Mouse (Mus musculus): ENCODE results near the gene Hist1h2ao. TPM values are rescaled to one million over a fixed set of nuclear protein-coding genes. Genes with fewer than 3 reads are reported as not detected.

Hist1h2ao gene
- polyA plus RNA-seq, 1 experiment from 2014 or later, result not detected

GRCm38 (mm10) chr13:21852215-21852945 is 42.1 kb downstream of the Hist1h2ao start:
- Histone ChIP-seq H3K27me3 (replicated peaks) (no peaks in the 10 kb centered on the region), H3K9ac (no peak overlapping the region), H3K27ac (replicated peaks) (peak overlapping the region; percentile 88), H3K36me3 (no peaks in the 10 kb centered on the region), H3K4me3 (no peak overlapping the region), H3K4me2 (peak overlapping the region; percentile 24; the same call in 1 of the 2 replicates), H3K4me1 (peaks cover 24% of the 10 kb centered on the region), H3K9me3 (no peaks in the 10 kb centered on the region)
- 0 out of 2 replicates have a peak, but pooled peaks have one; percentile 32 for ATAC-seq (ENCODE audit: extremely low read depth, insufficient number of reproducible peaks, low FRiP score, low TSS enrichment)
- WGBS, result 33% methylated on average over 3 of the region's 3 CpGs

GRCm38 (mm10) chr13:21855146-21855545 is 44.9 kb downstream of the Hist1h2ao start:
- Histone ChIP-seq H3K4me3 (peak overlapping the region; percentile 57), H3K4me2 (peak overlapping the region; percentile 69), H3K27me3 (replicated peaks) (no peaks in the 10 kb centered on the region), H3K4me1 (peaks cover 24% of the 10 kb centered on the region), H3K27ac (replicated peaks) (no peak overlapping the region), H3K9ac (peak overlapping the region; percentile 75), H3K9me3 (no peaks in the 10 kb centered on the region), H3K36me3 (no peaks in the 10 kb centered on the region)
- 3% methylated on average over 11 of the region's 11 CpGs for WGBS
- ATAC-seq (ENCODE audit: extremely low read depth, insufficient number of reproducible peaks, low FRiP score, low TSS enrichment), result no peak

GRCm38 (mm10) chr13:21855698-21856162 is 45.5 kb downstream of the Hist1h2ao start:
- ATAC-seq (ENCODE audit: extremely low read depth, insufficient number of reproducible peaks, low FRiP score, low TSS enrichment), result no peak
- Histone ChIP-seq H3K36me3 (no peaks in the 10 kb centered on the region), H3K27me3 (replicated peaks) (no peaks in the 10 kb centered on the region), H3K9ac (peak overlapping the region; percentile 75), H3K4me1 (peaks cover 21% of the 10 kb centered on the region), H3K4me2 (peak overlapping the region; percentile 69), H3K4me3 (peak overlapping the region; percentile 57), H3K9me3 (no peaks in the 10 kb centered on the region), H3K27ac (replicated peaks) (no peak overlapping the region)
- WGBS, result 1% methylated on average over 15 of the region's 15 CpGs

Small RNA genes within 50 kb of the gene (microRNA-seq; reads per million reads assigned to microRNA genes)
- gene Gm19658, result not detected
- not detected for gene Gm44346
- not detected for gene Gm44466

Other genes with a start within 250 kb of the Hist1h2ao start
- gene Olfr1364, start 228.7 kb upstream of the Hist1h2ao start, polyA plus RNA-seq (2015; fragmentation: Nextera tagmentation; extraction: Ambion mirVana), result not detected in 2 replicates
- not detected in 2 replicates for gene Olfr1362, start 196.4 kb upstream of the Hist1h2ao start, polyA plus RNA-seq (2015; fragmentation: Nextera tagmentation; extraction: Ambion mirVana)
- gene Olfr11, start 167.9 kb upstream of the Hist1h2ao start, polyA plus RNA-seq (2015; fragmentation: Nextera tagmentation; extraction: Ambion mirVana), result not detected in 2 replicates
- not detected in 2 replicates for gene Olfr1361, start 147.1 kb upstream of the Hist1h2ao start, polyA plus RNA-seq (2015; fragmentation: Nextera tagmentation; extraction: Ambion mirVana)
- gene Olfr1360, start 133.1 kb upstream of the Hist1h2ao start, polyA plus RNA-seq (2015; fragmentation: Nextera tagmentation; extraction: Ambion mirVana), result not detected in 2 replicates
- not detected in 2 replicates for gene Olfr1359, start 112.4 kb upstream of the Hist1h2ao start, polyA plus RNA-seq (2015; fragmentation: Nextera tagmentation; extraction: Ambion mirVana)
- 1.9 TPM in 1 of 2 replicates, not detected in the other for gene Hist1h2bl, start 94.3 kb upstream of the Hist1h2ao start, polyA plus RNA-seq (2015; fragmentation: Nextera tagmentation; extraction: Ambion mirVana)
- gene Hist1h2ai, start 94.0 kb upstream of the Hist1h2ao start, polyA plus RNA-seq (2015; fragmentation: Nextera tagmentation; extraction: Ambion mirVana), result 9.8 and 10.5 TPM in 2 replicates
- gene Hist1h3h, start 92.8 kb upstream of the Hist1h2ao start, polyA plus RNA-seq (2015; fragmentation: Nextera tagmentation; extraction: Ambion mirVana), result 0.62 and 2.3 TPM in 2 replicates
- gene Hist1h2bm, start 88.4 kb upstream of the Hist1h2ao start, polyA plus RNA-seq (2015; fragmentation: Nextera tagmentation; extraction: Ambion mirVana), result 1.5 TPM in 2 replicates
- 0.45 and 0.96 TPM in 2 replicates for gene Hist1h4j, start 75.4 kb upstream of the Hist1h2ao start, polyA plus RNA-seq (2015; fragmentation: Nextera tagmentation; extraction: Ambion mirVana)
- gene Hist1h4k, start 60.0 kb upstream of the Hist1h2ao start, polyA plus RNA-seq (2015; fragmentation: Nextera tagmentation; extraction: Ambion mirVana), result 1.3 TPM in 1 of 2 replicates, not detected in the other
- gene Hist1h2ak, start 56.6 kb upstream of the Hist1h2ao start, polyA plus RNA-seq (2015; fragmentation: Nextera tagmentation; extraction: Ambion mirVana), result 9.5 and 15.8 TPM in 2 replicates
- gene Hist1h2bn, start 56.3 kb upstream of the Hist1h2ao start, polyA plus RNA-seq (2015; fragmentation: Nextera tagmentation; extraction: Ambion mirVana), result 1.4 and 3.5 TPM in 2 replicates
- 13.1 and 13.2 TPM in 2 replicates for gene Hist1h1b, start 29.8 kb upstream of the Hist1h2ao start, polyA plus RNA-seq (2015; fragmentation: Nextera tagmentation; extraction: Ambion mirVana)
- 63.6 and 66.6 TPM in 2 replicates for gene Hist1h3i, start 27.1 kb upstream of the Hist1h2ao start, polyA plus RNA-seq (2015; fragmentation: Nextera tagmentation; extraction: Ambion mirVana)
- 1.2 and 6.6 TPM in 2 replicates for gene Hist1h2an, start 23.2 kb upstream of the Hist1h2ao start, polyA plus RNA-seq (2015; fragmentation: Nextera tagmentation; extraction: Ambion mirVana)
- 0.37 and 0.49 TPM in 2 replicates for gene Hist1h2bp, start 23.0 kb upstream of the Hist1h2ao start, polyA plus RNA-seq (2015; fragmentation: Nextera tagmentation; extraction: Ambion mirVana)
- 8.4 and 10.2 TPM in 2 replicates for gene Hist1h2bq, start 268 bp upstream of the Hist1h2ao start, polyA plus RNA-seq (2015; fragmentation: Nextera tagmentation; extraction: Ambion mirVana)
- gene Hist1h4m, start 1.3 kb downstream of the Hist1h2ao start, polyA plus RNA-seq (2015; fragmentation: Nextera tagmentation; extraction: Ambion mirVana), result not detected in 2 replicates
- 11.2 and 15.6 TPM in 2 replicates for gene Hist1h4n, start 21.7 kb downstream of the Hist1h2ao start, polyA plus RNA-seq (2015; fragmentation: Nextera tagmentation; extraction: Ambion mirVana)
- gene Hist1h2ap, start 23.0 kb downstream of the Hist1h2ao start, polyA plus RNA-seq (2015; fragmentation: Nextera tagmentation; extraction: Ambion mirVana), result 1,655 and 1,669 TPM in 2 replicates
- 9.2 and 10.8 TPM in 2 replicates for gene Hist1h2br, start 23.3 kb downstream of the Hist1h2ao start, polyA plus RNA-seq (2015; fragmentation: Nextera tagmentation; extraction: Ambion mirVana)
- gene Zfp184, start 134.6 kb downstream of the Hist1h2ao start, polyA plus RNA-seq (2015; fragmentation: Nextera tagmentation; extraction: Ambion mirVana), result 5.2 and 6.3 TPM in 2 replicates
- 0.05 and 0.07 TPM in 2 replicates for gene Pom121l2, start 170.7 kb downstream of the Hist1h2ao start, polyA plus RNA-seq (2015; fragmentation: Nextera tagmentation; extraction: Ambion mirVana)
- gene Prss16, start 199.3 kb downstream of the Hist1h2ao start, polyA plus RNA-seq (2015; fragmentation: Nextera tagmentation; extraction: Ambion mirVana), result 0.59 and 3.3 TPM in 2 replicates
- gene Hist1h2ah, start 225.1 kb downstream of the Hist1h2ao start, polyA plus RNA-seq (2015; fragmentation: Nextera tagmentation; extraction: Ambion mirVana), result 4.1 and 11.0 TPM in 2 replicates
- gene Hist1h2bk, start 225.4 kb downstream of the Hist1h2ao start, polyA plus RNA-seq (2015; fragmentation: Nextera tagmentation; extraction: Ambion mirVana), result 3.1 and 3.4 TPM in 2 replicates
- 10.8 and 11.3 TPM in 2 replicates for gene Hist1h4i, start 230.9 kb downstream of the Hist1h2ao start, polyA plus RNA-seq (2015; fragmentation: Nextera tagmentation; extraction: Ambion mirVana)
- gene Hist1h2ag, start 232.5 kb downstream of the Hist1h2ao start, polyA plus RNA-seq (2015; fragmentation: Nextera tagmentation; extraction: Ambion mirVana), result 15.8 and 19.9 TPM in 2 replicates
- 3.9 and 5.9 TPM in 2 replicates for gene Hist1h2bj, start 232.7 kb downstream of the Hist1h2ao start, polyA plus RNA-seq (2015; fragmentation: Nextera tagmentation; extraction: Ambion mirVana)